Mouse (Mus musculus) lung, postnatal 4 days (tissue): ENCODE results near the gene Gm49358.

Source experiments
- DNase-seq, 2 experiments: peaks; one replicate each; pipeline ENCODE4 v3.0.0; 2021

Gm49358 gene

DNA sequence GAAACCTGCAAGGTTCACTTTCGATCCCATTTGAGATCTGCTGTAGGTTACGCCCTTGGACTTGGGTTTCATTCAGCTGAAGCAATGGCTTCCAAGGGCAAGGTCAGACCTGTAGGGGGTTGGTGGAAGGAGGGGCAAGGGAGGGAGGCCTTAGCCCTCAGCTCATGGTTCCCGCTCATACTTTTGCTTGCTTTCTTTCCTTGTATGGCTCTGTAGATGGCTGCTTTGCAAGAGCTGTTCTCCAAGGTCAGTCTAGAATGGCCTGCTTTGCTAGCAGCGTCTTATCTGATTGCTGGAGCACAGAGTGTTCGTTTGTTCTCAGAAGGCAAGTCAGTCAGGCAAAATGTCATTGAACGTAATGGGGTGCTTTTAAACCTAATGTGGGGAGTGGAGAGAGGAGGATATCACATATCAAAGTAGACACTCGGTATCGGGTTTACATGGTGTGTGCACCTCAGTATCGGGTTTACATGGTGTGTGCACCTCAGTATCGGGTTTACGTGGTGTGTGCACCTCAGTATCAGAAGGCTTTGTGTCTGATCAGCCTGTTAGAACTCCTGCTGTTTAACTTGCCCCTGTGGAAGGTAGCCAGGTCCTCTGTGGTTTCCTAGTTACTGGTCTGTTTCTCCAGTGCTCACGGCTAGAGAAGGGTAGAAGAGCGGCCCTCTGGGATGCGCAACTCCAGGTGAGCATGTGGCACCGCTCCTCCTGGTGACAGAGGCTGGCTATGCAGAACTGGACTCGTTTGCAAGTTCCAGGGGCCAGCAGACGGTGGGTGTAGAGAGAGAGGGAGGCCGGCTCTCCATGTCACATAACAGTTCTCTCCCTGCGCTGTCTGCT is 50.7 kb downstream of the Gm49358 start:
- no peak for DNase-seq

DNA sequence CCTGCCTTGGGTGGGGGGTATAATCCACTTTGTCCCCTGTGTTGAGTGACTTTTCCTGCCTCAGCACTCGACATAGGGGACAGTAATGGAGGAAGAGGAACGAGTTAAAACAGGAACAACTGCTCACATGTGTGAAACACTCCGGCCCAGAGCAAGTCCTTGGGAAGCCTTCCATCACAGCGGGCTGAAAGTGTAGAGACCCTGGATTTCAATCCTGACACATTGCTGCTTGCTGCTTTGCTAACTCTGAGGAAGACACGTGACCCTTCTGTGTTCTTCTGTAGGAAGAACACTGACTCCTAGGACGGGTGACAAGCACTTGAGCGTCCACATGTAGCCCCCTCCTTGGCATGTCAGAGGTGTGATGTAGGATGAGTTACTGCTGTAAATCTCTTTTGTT is 51.4 kb downstream of the Gm49358 start:
- DNase-seq: no peak

DNA sequence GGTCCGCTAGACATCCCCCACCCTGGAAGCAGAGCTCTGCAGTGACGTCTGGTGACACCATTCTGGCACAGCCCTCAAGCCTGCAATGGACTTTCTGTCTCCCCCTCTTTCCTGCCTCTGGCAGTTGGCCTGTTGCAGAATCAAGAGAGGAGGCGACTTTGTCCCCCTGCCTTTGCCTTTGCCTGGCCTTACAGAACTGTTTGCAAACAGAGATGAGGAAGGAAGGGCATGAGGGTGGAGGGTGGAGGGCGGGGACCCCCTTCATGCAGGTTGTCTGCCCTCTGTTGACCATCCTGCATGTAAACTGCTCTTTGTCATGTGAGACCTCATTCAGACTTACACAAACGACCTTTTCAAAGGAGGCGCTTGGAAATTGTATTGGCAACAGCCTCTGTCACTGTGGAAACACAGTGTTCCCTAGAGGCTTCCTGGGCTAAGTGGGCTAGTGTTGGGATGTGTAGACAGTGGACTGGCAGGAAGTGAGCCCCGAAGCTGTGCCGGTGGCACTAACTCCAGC is 55.9 kb downstream of the Gm49358 start:
- DNase-seq: peak; percentile 57 to 68

DNA sequence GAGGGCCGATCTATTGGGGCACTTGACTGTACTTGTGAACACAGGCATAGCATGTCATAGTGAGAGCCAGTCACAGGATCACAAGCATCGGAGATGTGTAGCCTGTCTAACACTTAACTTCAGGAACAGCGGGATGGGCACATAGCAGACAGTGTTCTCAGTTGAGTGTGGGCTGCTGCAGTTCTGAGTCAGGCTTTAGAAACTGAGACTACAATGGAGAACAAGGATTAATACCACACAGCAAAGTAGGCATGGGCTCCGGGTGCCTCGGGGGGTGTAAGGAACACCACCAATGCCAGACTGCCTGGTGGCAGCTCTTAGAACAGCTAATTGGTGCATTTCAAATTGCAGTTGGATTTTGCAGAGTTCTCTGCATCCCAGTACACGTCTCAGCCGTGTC is 57.2 kb downstream of the Gm49358 start:
- DNase-seq: no peak

DNA sequence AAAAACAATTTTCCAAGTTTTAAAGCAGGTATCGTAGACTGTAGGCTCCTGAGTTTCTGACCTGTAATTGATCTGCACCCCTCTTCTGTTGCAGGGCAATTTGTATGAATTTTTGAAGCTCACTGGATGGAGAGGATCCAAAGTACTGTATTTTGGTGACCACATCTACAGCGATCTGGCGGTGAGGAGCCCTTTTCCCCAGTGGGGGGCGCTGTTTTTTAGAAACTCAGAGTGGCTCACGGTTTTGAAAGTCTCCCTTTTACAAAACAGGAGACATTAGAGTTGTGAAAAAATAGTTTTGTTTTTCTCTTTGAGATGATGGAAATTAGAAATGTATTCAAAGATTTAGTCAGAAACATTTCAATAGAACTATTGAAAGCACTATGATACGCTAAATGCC is 60.3 kb downstream of the Gm49358 start:
- DNase-seq: no peak

DNA sequence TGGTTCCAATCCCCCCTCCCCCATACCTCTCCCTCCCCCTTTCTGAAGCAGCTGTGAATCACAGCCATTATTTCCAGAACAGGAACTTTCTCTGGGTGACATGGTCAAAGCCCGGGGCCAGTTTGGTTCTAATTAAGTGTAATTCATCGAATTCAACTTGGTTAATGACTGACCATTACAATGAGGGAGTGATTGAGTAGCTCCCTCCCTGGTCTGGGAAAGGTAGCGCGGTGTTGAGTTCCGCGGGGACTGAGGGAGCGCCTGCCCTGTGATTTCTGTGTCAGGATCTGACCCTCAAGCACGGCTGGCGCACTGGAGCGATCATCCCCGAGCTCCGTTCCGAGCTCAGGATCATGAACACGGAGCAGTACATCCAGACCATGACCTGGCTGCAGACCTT is 61.1 kb downstream of the Gm49358 start:
- DNase-seq: no peak

DNA sequence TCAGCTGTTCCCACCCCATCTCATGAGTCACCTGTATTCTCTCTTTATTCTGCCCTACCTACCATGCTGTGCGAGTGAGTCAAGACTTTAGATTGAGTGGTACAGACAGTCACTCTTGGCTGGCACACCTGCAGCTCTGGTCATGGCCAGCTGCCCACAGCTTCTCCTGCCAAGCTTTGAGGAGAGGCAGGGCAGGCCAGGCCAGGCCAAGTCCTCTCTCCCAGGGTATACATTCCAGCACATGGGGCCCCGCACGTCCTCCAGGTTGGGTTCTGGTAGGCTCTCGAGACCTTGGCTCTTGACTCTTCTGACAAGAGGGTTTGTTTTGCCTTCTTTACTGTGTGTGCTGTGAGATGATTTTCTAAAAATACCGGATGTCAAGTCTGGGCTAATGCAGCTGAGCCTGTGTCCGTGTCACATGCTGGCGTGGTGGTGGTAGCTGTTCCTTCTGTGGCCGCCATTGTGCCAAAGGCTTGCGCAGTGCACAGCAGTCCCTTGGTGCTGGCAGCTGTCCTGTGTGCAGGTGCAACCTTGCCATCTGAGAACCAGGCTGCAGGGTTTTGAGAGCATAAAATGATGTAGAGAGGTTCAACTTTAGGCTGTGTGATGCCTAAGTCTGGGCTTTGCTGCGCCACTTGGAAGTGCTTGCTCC is 62.2 kb downstream of the Gm49358 start:
- DNase-seq: peak; percentile 75 to 90

DNA sequence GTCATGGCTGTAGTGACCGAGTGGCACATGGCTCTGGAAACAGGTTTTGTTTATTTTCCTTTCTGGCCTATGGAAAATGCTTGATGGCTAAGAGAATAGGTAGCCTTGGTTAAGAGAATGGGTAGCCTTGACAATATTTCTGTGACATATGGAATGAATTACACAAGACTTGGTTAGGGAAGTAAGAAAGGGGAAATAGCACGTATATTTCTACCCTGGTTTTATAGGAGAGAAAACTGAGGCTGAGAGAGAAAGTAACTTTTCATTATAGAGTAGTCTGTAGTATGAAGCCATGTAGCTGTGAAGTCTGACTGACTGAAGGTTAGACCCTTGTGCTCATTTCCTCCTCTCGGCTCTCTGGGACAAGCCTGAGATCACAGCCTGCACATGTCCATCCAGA is 63.2 kb downstream of the Gm49358 start:
- DNase-seq: no peak

DNA sequence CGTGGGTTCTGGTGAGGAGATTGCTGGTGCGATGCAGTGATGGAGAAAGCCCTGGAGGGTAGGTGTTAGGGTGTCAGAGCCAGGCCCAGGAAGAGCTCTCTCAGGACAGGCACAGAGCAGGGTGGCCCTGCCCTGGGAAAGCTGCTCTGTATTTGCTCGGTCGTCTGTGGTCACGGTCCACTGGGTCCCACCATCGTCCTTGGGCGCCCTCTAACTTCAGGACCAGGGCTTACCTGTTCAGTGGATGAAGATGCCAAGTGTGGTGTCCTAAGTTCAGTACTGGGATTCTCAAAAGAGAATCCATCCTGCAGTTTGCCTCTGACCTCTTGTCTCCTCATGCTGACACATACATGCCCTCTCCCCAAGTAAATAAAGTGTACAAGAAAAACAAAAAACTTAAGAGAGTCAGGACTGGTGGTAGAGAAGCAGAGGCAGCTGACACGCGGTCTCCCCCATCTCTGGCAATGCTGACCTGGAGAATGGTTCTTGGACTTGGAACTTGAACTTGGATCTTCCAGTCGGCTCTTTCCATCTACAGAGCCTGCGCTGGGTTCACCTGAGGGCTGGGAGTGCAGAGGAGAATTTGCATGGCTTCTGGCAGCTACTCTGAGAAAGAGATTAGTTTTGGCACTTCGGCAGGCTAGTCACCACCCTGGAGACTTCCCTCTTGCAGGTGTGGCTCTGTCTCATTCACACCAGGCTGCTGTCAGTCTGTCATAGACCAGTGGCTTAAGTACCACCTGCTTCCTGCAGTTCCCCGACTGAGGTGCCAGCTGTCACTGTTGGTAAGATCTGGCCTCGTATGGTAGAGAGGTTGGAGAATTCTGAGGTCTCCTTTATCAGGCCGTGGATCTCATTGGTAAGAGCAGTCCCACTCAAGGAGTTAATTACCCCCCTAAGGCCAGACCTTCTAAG is 64.7 kb downstream of the Gm49358 start:
- no peak for DNase-seq

DNA sequence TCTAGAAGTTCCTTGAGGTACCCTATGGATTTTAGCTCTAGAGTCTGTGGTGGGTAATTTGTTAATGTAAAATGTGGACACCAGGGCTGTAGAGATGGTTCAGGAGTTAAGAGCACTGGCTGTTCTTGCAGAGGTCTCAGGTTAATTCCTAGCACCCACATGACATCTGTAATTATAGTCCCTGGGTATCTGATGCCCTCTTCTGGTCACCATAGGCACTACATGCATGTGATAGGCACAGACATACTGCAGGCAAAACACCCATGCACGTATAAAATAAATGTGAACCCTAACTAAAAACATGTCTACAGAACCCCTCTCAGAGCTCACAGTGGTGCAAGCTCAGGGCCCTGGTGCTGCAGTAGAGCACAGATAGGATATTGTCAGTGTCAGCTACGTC is 65.7 kb downstream of the Gm49358 start:
- no peak for DNase-seq

DNA sequence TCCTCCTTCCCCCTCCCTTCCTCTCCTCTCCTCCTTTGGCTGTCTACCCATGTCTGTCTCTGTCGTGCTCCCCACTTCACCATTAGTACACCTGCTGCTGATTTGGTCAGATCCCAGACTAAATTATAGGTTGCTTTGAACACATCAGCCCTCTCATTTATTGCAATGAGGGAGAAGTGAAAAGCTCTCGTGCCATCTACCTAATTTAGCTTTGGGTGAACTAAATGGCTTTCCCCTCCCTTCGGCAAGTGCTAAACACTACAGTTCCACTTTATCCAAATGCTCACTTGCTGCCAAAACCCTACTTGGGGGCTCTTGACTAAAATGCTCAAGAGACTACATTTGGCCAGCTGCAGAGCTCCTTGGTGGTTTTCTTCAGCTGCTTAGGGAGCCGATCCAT is 73.0 kb downstream of the Gm49358 start:
- DNase-seq: peak in 1 of 2 experiments; percentile 34

DNA sequence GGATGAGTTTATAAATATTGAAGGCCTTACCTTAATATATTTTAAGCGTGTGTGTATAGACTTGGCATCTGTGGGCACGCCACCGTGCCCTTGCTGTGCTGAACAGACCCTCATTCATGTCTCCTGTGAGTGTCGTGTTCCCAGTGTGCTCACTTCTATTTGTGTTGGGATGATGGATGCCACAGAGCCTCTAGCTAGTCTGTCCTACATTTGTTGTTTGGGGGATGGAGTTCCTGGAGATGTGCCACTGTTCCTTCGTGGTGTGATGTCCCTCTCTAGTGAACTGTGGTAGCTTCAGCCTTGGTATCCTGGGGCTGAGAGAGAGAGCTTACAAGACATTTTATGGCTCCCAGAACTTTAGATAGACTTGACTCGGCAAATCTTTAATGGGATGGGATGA is 75.1 kb downstream of the Gm49358 start:
- no peak for DNase-seq

DNA sequence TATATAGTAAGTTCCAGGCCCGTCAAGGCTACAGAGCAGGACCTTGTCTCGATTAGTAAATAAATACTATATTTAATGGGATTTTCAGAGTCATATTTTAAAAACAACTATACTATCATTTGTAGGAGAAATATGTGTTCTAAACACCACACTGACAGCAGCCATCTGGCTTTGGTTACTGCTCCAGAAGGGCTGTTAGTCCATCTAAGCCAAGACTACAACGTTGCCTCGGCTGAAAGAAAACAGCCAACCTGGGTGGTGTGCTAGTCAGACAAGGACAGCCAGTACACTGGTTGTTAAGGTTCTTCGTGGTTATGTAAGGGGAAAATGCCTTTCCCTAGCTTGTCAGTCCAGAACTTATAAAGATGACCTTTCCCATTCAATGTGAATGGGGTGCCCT is 78.9 kb downstream of the Gm49358 start:
- no peak for DNase-seq

DNA sequence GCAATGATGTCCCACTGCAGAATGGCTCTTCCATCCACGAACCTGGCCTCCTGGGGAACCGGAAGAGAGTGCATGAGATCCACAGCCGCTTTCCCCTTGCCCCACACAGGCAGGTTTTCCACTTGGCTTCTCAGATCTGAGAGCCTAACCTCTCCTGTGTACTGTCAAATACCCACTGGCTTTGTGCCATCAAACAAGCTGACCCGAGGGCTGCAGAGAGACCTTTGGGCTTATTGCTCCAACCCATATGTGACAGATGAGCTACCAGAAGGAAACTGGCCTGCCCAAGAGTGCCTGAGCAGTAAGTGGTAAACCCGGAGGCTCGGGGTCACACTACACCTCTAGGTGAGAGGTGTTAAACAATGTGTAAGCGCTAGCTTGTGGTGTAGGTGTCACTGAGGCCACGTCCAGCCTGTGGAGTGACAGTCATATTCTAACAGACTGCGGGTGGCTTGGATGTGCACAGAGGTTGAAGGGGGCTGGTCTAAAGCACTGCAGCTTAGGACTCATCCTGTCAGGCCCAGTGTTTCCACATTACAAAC is 83.2 kb downstream of the Gm49358 start:
- no peak for DNase-seq

DNA sequence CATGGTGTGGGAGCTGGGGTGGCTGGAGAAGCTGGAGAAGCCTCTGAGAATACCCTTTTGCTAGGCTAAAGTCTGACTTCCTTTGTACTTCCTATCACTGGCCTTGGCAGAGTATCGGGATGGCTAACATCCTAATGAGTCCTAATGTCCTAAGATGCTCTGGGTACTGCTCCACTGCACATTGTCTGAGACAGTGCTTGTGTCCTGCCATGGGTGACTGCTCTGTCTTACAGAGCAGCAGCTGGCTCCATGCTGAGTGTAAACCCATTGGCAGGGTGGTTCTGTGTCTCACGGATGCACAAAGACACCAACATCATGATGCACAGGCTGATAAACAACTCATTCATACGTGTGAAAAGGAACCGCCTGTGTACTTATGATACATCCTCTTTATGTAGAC is 85.3 kb downstream of the Gm49358 start:
- no peak for DNase-seq

DNA sequence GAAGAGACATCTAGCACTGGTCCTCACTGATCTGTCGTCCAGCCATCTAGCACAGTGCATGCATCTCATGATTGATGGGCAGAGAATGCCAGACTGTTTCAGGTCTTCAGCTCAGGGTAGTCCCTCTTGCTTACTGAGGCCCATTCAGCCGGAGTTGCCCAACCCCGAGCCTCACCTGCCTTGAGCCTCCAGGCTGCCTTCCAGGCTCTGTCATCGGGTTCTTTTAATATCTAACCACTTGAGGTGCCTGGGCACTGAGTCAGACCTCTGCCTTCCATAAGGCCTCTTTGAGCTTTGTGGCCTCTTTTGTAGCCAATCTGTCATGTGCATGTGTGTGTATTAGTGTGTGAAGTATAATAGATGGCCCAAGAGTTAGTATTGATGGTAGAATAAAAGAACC is 85.7 kb downstream of the Gm49358 start:
- no peak for DNase-seq

DNA sequence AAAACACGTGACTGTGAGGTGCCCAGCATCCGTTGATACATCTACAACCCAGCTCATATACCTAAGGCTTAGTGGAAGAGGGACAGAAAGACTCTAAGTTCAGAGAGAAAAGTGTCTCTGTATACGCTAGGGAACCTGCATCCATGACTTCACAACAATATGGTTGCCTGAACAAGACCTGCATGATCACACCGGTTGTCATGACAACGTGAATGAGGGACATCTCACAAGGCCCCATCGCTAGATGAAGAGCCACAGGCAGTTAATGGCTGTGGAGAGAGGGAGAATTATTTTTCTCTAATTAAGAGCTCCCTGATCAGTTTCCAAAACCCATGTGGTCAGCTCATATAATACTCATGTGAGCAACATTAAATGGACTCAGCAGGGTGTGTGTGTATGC is 88.4 kb downstream of the Gm49358 start:
- no peak for DNase-seq

DNA sequence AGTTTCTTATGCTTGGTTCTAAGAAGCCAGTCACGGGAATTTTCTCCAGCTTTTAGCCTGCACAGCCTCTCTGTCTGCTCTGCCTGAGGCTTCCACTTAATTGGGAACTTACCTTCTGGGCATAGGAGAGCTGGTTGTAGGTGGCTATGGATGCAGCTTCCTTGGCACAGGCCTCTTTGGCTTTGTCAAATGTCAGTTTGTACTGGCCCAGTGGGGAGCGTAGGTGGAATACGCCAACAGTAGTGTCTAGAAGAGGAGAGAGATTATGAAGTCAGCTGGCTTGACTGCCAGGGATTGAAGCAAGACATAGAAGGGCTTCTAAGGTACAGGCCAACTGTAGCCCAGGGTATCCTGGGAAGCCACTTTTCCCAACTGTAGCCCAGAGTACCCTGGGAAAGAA is 89.7 kb downstream of the Gm49358 start:
- DNase-seq: no peak

DNA sequence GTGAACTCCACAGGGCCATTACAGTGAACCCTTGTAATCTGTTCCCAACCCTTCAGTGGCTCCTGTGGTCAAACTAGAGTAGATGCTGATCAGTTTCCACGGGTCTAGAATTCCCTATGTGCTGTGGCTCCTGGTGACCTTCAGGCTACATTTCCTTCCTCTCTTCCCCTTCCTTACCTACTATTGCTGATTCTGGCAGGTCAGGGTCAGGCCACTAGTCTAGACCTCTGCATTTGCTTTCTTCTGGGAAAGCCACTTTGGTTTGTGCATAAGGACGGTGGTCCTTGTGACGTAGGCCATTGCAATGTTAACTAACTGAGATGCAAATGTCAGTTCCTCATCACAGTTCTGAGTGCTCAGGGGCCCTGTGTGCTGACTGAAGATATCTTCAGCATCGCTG is 96.6 kb downstream of the Gm49358 start:
- DNase-seq: no peak

DNA sequence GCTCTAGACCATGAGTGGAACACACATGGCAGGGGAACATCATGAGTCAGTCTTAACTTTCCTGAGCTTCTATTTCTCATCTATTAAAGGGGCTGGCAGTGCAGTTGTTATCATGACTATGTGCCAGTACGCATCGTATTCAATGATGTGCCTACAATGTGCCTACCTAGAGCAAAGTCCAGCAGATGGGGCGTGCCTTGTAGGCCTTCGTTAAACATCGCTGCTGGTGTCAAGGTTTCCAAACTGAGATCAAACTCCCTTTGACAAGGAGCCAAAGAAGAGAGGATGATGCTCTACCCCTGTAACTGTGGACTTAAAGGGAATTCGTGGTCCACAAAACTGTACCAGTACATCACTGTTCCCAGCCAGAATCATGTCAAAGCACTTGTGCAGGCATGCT is 98.7 kb downstream of the Gm49358 start:
- DNase-seq: no peak

DNA sequence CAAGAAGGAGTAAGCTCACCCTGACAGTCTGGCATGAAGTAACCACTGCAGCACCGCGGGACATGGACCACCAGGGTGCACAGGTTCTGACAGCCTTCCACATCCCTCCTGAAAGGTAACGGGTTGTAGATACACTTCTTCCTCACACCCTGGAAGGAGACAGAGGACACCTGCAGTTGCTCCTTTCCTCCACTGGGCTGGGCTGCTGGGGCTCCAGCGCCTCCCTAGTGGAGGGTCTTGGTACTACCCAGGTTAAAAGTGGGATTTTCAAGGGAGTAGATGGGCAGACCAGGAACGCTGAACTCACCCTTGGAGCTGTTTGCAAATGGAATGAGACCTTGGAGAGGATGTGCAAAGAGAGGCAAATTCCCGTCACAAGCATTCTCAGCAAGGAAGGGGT is 99.7 kb downstream of the Gm49358 start:
- no peak for DNase-seq

DNA sequence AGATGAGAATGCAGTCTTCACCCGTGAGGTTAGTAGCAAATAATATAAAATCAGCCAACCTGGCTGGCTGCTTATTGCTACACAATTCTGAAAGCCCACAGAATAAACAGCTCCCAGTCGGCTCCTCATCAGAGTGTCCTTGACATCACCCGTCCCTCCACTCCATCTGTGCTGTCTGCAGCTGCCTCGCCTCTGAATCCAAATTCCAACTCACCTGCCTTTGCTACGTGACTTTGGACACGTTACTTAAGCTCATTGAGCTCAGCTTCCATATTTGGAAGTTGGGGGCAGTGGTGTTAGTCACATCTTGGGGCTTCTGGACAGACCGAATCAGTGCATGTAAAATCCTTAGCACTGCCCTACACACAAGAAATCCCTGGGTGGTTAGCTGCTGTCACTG is 108.3 kb downstream of the Gm49358 start:
- DNase-seq: no peak

DNA sequence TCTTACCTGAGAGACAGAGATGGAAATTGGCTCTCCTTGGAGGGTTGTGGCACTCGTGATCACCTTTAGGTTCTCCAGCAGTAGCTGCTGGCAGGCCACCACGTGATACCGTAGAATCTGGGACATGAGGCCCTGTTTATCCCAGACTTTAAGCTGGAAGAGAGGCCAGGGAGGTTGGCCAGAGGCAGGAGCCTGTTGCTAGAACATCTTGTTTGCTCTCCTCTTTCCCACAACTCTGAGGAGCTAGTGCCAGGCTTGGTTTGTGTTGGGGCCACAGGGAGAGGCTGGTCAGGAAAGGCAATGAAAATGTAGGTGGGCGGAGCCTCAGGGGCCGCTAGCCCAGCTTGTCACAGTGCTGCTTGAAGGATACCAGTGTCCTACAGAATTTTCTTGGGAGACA is 108.8 kb downstream of the Gm49358 start:
- DNase-seq: no peak
